Mouse (Mus musculus): Measurements from ENCODE around the gene Uba6. TPM values are rescaled to one million over a fixed set of nuclear protein-coding genes. Genes with fewer than 3 reads are reported as not detected.

Uba6 gene
- total RNA-seq (2012; rRNA removed) (15.2 and 18.9 TPM in 2 replicates), total RNA-seq (2014; rRNA removed) (27.3 and 32.0 TPM in 2 replicates), polyA plus RNA-seq (2012; ENCODE audit: insufficient read length, low read depth) (15.6 and 15.9 TPM in 2 replicates)

- dilution Hi-C loops (cut with MboI; ENCODE audit: extremely low pct_ligation_motif_present, extremely low pct_unique_long_range_greater_than_20kb, low sequenced_read_pairs) (no loop called here), in situ Hi-C loops (cut with MboI; ENCODE audit: low pct_ligation_motif_present, low pct_unique_long_range_greater_than_20kb, low sequenced_read_pairs) (no loop called here)
- Histone ChIP-seq H3K4me2 (ENCODE audit: insufficient read depth, low read depth, poor library complexity, severe bottlenecking) (peak within 1 kb of the TSS; percentile 97), H3K9me3 (replicated peaks; ENCODE audit: low read length) (no peaks in the 10 kb centered on the region), H3K9ac (ENCODE audit: insufficient read depth, low read depth) (peak within 1 kb of the TSS; percentile 77), H3K79me2 (replicated peaks; ENCODE audit: control insufficient read depth, extremely low read depth, insufficient read depth, poor library complexity, severe bottlenecking) (peaks cover 3% of the 10 kb centered on the region; the same call in 1 of the 2 replicates), H3K27ac (ENCODE audit: insufficient read depth, low read depth) (peak within 1 kb of the TSS; percentile 51), H3K36me3 (replicated peaks in 1 of 2; ENCODE audit: control insufficient read depth in 1 of 2, insufficient read depth in 1 of 2, low read length in 1 of 2) (peaks cover 7 to 15% of the 10 kb centered on the region in 2 experiments), H3K27me3 (replicated peaks) (no peaks in the 10 kb centered on the region), H3K4me3 (replicated peaks in 1 of 3; ENCODE audit: low read depth in 2 of 3, low read length in 2 of 3, poor library complexity in 1 of 3) (peak within 1 kb of the TSS; percentile 88 to 94 (median 92)), H3K4me1 (ENCODE audit: control insufficient read depth in 1 of 2, insufficient read depth in 2 of 2) (peaks cover 0 to 14% of the 10 kb centered on the region in 2 experiments; a peak in 2 of 4 replicates)
- DNase-seq (ENCODE audit: extremely low read depth), result peak; percentile 99
- TF ChIP-seq USF1 (IDR thresholded peaks at IDR 0.05; ENCODE audit: low read depth, low read length), result peak; percentile 82
- peak; percentile 72 for TF ChIP-seq MXI1 (IDR thresholded peaks at IDR 0.05; ENCODE audit: low read depth, low read length)
- no peak; the same call in 1 of the 2 replicates for TF ChIP-seq MYC (IDR thresholded peaks at IDR 0.05; ENCODE audit: low read depth, low read length)
- no peak for TF ChIP-seq ZNF384 (IDR thresholded peaks at IDR 0.05; ENCODE audit: low read depth, low read length)
- TF ChIP-seq SIN3A (IDR thresholded peaks at IDR 0.05; ENCODE audit: low read length), result peak; percentile 84
- TF ChIP-seq JUN (IDR thresholded peaks at IDR 0.05; ENCODE audit: insufficient read depth, low read depth, low read length), result no peak
- TF ChIP-seq NRF1 (IDR thresholded peaks at IDR 0.05; ENCODE audit: low read depth, low read length), result 0 out of 2 replicates have a peak, but pooled peaks have one; percentile 23
- no peak for TF ChIP-seq SMC3 (IDR thresholded peaks at IDR 0.05; ENCODE audit: low read depth, low read length)
- TF ChIP-seq CHD2 (IDR thresholded peaks at IDR 0.05; ENCODE audit: low read length), result 0 out of 2 replicates have a peak, but pooled peaks have one; percentile 7
- peak; percentile 44 for TF ChIP-seq BHLHE40 (IDR thresholded peaks at IDR 0.05; ENCODE audit: low read depth, low read length)
- TF ChIP-seq NELFE (IDR thresholded peaks at IDR 0.05; ENCODE audit: low read depth, low read length), result peak; percentile 93
- no peak for TF ChIP-seq RCOR1 (conservative IDR thresholded peaks at IDR 0.05; ENCODE audit: low read depth, low read length)
- TF ChIP-seq MEF2A (IDR thresholded peaks at IDR 0.05; ENCODE audit: borderline replicate concordance, low read depth, low read length), result peak; percentile 24; the same call in 1 of the 2 replicates
- TF ChIP-seq IRF4 (IDR thresholded peaks at IDR 0.05; ENCODE audit: low read depth, low read length), result peak; percentile 74
- TF ChIP-seq ELF1 (IDR thresholded peaks at IDR 0.05; ENCODE audit: low read depth, low read length), result peak; percentile 97
- TF ChIP-seq POLR2A (IDR thresholded peaks at IDR 0.05; ENCODE audit: low read depth, low read length), result peak; percentile 93
- TF ChIP-seq GABPA (IDR thresholded peaks at IDR 0.05; ENCODE audit: insufficient replicate concordance, low read depth, low read length), result no peak; the same call in 1 of the 2 replicates
- TF ChIP-seq ZKSCAN1 (IDR thresholded peaks at IDR 0.05; ENCODE audit: borderline replicate concordance, low read depth, low read length), result no peak
- TF ChIP-seq KAT2A (IDR thresholded peaks at IDR 0.05; ENCODE audit: insufficient replicate concordance, low read length), result 0 out of 2 replicates have a peak, but pooled peaks have one; percentile 36
- TF ChIP-seq EP300 (IDR thresholded peaks at IDR 0.05; ENCODE audit: low read length), result no peak
- TF ChIP-seq TBP (conservative IDR thresholded peaks at IDR 0.05; ENCODE audit: low read depth, low read length), result peak; percentile 94
- no peak for TF ChIP-seq E2F4 (IDR thresholded peaks at IDR 0.05; ENCODE audit: insufficient replicate concordance, low read depth, low read length)
- no peak for TF ChIP-seq ZC3H11A (IDR thresholded peaks at IDR 0.05; ENCODE audit: low read depth, low read length)
- peak; percentile 30; the same call in 1 of the 2 replicates for TF ChIP-seq USF2 (conservative IDR thresholded peaks at IDR 0.05; ENCODE audit: low read depth, low read length)
- no peak for TF ChIP-seq MAFK (IDR thresholded peaks at IDR 0.05; ENCODE audit: insufficient replicate concordance, low read length)
- no peak for TF ChIP-seq CHD1 (IDR thresholded peaks at IDR 0.05; ENCODE audit: low read depth, low read length)
- TF ChIP-seq ZMIZ1 (IDR thresholded peaks at IDR 0.05; ENCODE audit: low read depth, low read length), result peak; percentile 64; the same call in 1 of the 2 replicates
- peak; percentile 82; the same call in 1 of the 2 replicates for TF ChIP-seq TCF12 (IDR thresholded peaks at IDR 0.05; ENCODE audit: low read depth, low read length)
- TF ChIP-seq PAX5 (IDR thresholded peaks at IDR 0.05; ENCODE audit: low read length), result no peak
- peak; percentile 76; the same call in 1 of the 2 replicates for TF ChIP-seq UBTF (IDR thresholded peaks at IDR 0.05; ENCODE audit: low read depth, low read length)
- no peak for TF ChIP-seq JUND (conservative IDR thresholded peaks at IDR 0.05; ENCODE audit: low read depth, low read length)
- TF ChIP-seq MAX (IDR thresholded peaks at IDR 0.05; ENCODE audit: low read length), result peak; percentile 5; the same call in 1 of the 2 replicates
- TF ChIP-seq CTCF (conservative IDR thresholded peaks at IDR 0.05 in 1 of 2, IDR thresholded peaks at IDR 0.05 in 1 of 2; ENCODE audit: low read depth in 2 of 2, low read length in 2 of 2), result no peak
- TF ChIP-seq RAD21 (IDR thresholded peaks at IDR 0.05; ENCODE audit: low read depth, low read length), result no peak
- TF ChIP-seq HCFC1 (IDR thresholded peaks at IDR 0.05; ENCODE audit: low read depth, low read length), result peak; percentile 81
- TF ChIP-seq ETS1 (conservative IDR thresholded peaks at IDR 0.05; ENCODE audit: low read depth, low read length), result peak; percentile 53
- TF ChIP-seq MAZ (IDR thresholded peaks at IDR 0.05; ENCODE audit: low read depth, low read length), result no peak
- TF ChIP-seq POLR2AphosphoS2 (IDR thresholded peaks at IDR 0.05; ENCODE audit: low read depth, low read length), result peak; percentile 96; the same call in 1 of the 2 replicates
Measured at GRCm38 (mm10) chr5:86172449-86173161, at the start of gene Uba6. Gene Uba6 (minus strand): TSS chr5:86172803.

Data from CH12.LX (cell line).